Mouse (Mus musculus): ENCODE results near the gene Tmem196.
A peak's percentile ranks its signal among the peaks of the same experiment; 100 is the strongest.

The Tmem196 gene

DNA sequence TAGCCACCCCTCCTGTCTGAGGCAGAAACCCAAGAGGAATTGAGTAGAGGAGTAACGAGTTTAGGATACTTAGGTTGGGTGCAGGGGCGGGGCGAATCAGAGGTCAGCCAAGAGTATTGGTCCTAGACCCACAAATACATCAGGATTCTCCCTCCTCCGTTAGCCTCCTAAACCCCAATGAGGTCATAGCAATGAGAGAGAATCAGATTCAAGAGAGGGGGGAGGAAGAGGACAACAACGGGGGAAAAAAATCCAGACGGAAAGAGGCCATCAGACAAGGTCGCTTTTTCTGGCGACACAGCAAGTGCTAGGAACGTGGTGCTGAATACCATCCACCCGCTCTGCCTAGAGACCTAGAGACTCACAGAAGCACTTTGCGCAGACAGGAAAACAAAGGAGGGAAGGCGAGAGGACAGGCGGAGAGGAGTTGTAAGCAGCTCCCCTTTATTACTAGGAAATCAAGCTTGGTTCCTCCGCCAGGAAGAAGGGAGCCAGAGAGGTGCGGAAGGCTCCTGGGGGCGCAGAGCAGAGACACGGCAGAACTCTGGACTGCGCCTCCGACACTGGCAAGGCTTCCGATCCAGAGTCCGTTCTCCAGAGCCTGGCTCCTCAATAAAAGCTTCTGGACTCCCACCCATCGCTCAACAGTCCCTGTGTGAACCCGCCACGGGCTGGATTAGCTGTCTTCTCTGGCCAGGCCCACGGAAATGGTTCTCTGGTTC is at the start of gene Tmem196:
TSS of gene Tmem196 (plus strand) at position 234 of the 722 bp plus-strand sequence.
- DNase-seq, result peak; percentile 53 to 55

DNA sequence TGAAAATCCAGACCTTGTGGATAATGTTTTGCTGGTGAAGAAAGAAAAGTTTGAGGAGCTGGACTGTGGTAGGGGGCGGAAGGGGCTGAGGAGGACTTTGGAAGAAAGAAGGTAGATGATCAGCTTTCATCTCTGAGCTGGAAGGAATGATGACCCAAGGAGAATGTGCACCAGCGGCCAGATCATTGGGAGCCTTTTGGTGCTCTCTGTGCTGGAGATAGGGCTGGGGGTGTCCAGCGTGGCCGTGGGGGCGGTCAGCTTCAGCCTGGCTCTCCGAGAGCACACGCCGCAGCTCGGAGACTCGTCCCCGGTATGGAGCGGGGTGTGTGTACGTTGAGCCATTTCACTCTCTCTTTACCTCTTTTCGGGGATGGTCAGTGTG is 680 bp downstream of the Tmem196 start:
- DNase-seq, result peak; percentile 31 to 34

DNA sequence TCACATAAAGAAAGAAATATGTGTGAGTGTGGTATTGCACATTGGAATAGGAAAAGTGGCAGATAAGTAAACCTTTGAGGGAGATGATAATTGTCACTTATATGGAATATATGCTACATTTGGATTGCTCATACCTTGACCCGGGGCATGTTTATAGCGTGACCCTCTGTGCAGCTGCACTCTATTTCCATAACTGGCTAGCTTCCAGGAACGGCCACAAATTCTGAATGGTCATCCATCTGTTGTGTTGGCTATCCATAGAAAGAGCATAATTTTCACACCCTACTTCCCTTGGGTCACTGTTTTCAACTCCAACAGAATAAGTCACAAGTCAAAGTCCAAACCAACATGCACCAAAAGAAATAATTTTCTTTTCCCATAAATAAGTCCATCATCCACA is 11.4 kb downstream of the Tmem196 start:
- DNase-seq, result peak; percentile 80 to 82

DNA sequence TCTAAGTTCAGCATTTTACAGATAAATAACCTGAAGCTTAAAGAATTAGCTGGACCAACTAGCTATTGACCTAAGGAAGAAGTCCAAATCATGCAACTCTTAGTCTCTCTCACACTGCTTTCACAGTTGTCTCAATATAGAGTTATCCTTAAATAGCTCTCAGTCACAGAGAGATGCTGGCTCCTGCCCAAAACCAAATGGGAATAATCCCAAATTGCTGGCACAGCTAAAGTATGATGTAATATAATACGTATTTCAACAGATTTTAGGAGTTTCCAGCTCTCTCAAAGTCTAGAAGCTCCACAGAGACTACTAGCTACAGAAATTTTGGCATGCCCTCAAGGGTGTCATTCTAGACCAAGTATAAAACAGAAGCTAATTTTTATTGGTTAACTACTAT is 15.1 kb downstream of the Tmem196 start:
- DNase-seq, result peak; percentile 92 to 93

DNA sequence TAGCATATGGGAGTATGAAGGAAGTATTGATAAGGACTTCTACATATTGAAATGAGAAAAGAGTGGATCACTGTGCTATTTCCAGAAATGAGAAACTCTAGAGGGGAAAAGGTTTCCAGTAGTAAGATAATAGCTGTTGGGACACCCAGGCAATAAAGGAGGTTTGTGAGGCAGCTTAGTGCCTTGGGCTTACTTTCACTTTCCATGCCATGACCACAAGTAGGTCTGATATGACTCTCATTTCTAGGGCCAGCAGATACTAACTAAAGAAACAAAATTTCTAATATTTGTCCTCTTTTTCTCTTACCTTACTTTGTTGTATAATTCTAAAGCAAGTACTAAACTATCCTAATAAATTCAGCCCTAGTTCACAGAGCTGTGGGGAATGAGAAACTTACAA is 19.8 kb downstream of the Tmem196 start:
- DNase-seq, result no peak

DNA sequence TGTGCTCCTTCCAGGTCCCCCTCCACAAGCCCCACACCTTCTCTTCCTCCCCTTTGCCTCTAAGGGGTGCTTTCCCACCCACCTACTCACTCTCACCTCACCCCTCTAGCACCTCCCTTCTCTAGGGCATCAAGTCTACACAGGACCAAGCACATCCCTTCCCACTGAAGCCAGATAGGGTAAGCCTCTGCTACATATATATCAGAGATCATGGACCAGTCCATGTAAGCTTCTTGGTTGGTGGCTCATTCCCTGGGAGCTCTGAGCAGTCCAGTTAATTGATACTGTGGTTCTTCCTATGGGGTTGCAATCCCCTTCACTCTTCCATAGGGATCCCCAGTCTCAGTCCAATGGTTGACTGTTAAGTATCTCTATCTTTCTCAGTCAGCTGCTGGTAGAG is 24.4 kb downstream of the Tmem196 start:
- DNase-seq, result no peak

DNA sequence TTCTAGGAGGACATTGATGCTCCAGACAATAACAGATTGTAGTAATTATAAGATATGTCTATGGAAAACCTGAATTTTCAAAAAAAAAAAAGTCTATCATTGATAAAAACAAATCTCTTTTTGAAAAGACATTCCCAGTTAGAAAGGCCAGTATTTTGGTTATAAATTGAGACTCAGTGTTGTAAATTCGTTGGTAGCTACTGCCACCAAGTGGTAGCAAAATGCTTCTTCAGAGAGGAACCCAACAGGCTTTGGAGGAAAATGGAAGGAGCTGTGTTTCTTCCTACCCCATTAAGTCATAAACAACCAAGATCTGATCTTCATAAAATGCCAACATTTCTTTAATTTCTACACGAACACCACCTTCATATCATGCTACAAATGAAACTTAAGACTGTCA is 36.1 kb downstream of the Tmem196 start:
- peak; percentile 71 to 77 for DNase-seq

DNA sequence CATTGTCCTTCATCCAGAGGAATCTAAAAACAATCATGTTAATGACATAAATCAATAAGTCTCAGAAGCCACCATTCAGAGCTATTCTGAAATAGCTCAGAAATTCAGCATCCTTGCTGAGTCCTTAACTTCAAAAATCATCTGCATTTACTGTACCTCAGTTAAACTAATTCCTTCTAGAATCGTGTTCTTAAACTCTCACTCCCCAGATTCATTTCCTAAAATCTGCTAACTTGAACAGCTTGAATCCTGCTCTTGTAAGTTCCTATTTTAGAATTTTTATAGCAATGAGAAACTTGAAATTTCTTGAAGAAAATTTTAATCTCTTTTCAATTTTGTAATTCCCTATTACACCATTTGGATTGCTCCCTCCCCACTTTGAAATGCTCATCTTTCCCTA is 52.6 kb downstream of the Tmem196 start:
- no peak for DNase-seq

DNA sequence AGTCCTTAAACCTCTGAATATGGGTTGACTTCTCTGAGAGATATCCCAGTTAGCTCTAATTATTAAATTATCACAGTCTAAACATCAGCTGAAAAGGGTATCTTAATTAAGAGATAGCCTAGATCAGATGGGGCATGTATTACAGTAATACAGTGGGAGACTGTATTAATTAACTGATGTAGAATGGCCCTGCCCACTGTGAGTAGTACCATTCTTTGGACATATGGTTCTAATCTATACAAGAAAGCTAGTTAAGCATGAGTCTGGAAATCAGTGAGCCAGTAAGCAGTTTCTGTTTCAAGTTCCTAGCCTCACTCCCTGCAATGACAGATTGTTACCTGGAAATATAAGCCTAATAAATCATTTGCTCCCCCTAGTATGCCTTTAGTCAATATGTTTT is 58.7 kb downstream of the Tmem196 start:
- no peak for DNase-seq

DNA sequence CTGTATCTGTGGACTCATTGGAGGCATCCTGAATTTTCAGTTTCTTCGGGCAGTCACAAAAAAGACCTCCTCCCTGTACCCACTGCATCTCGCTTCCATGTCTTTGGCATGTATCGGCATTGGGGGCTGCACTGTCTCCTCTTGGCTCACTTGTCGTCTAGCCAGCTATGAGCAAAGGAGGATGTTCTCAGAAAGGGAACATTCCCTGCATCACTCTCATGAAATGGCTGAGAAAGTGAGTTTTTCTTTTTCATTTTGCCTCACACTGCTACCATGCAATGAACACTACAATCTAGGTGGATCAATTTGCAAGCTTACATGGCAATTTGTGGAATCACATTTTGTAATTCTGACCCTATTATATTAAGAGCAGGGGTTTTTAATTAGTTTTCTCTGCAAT is 69.1 kb downstream of the Tmem196 start:
- peak in 1 of 2 experiments; percentile 6 for DNase-seq

DNA sequence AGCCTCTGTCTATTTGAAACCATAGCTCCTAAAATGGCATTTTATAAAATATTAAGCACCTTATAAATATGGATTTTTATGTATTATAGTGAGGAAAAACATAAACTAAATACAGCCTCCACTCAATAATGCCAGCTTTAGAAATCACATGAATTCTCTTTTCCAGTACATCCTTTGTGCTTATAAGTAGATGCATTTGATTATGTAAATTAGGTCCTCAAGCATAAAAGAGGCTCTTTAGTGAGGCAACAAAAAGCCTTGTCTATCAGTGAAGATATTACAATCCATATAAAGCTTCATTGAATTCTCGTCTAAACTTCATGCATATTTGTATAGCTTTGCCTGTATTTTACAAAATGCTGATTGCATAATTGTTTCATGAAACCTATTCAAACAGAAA is 69.6 kb downstream of the Tmem196 start:
- DNase-seq, result no peak

DNA sequence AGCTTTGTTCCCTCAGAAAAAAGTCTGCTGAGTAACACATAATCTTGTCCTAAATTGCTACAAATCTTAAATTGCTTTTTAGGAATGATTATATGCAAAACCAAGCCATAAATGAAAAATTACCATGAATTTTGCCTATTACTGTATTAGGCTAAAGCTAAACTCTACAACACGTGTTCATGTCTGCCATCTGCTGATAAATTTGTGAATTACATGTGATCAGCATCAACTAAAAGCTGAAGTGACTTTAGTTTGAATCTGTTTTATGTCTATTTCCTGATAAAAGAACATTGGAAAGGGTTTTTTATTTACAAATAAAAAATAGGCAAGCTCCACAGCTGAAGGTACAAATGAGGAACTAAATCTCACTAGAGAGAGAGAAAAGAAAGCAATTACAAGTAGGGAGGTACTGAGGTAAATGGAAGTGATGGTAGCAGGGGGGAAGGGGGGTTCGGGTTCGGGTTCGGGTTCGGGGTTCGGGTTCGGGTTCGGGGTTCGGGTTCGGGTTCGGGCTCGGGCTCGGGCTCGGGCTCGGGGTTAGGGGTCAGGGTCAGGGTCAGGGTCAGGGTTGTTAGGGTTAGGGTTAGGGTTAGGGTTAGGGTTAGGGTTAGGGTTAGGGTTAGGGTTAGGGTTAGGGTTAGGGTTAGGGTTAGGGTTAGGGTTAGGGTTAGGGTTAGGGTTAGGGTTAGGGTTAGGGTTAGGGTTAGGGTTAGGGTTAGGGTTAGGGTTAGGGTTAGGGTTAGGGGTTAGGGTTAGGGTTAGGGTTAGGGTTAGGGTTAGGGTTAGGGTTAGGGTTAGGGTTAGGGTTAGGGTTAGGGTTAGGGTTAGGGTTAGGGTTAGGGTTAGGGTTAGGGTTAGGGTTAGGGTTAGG is 82.7 kb downstream of the Tmem196 start:
- peak; percentile 40 to 79 for DNase-seq

Data from cerebellum, postnatal 10 days (tissue).